Mouse (Mus musculus) myocyte (in vitro differentiated cells): ENCODE measurements around the gene Tmprss9.

Experiments used
- CEBPB ChIP-seq: IDR thresholded peaks from 2 replicates; pipeline ENCODE4 v1.6.1; 2011; ENCODE audit warnings: mild to moderate bottlenecking, moderate library complexity; ENCODE audit not compliant: poor library complexity, insufficient read depth, severe bottlenecking
- E2F4 ChIP-seq: IDR thresholded peaks from one replicate; pipeline ENCODE4 v1.6.1; 2011; ENCODE audit warnings: mild to moderate bottlenecking, control low read depth, moderate library complexity; ENCODE audit not compliant: insufficient read depth
- MYOG ChIP-seq, 3 experiments: IDR thresholded peaks; one replicate each; pipeline ENCODE4 v1.6.1; 2011; ENCODE audit warnings: control low read depth in 2 of 3, low read depth in 2 of 3, mild to moderate bottlenecking in 2 of 3; ENCODE audit not compliant: insufficient read length in 2 of 3, control insufficient read depth in 1 of 3, insufficient read depth in 1 of 3
- POLR2A ChIP-seq: IDR thresholded peaks from one replicate; pipeline ENCODE4 v1.6.1; 2011; ENCODE audit warnings: low read depth, mild to moderate bottlenecking, control low read depth, moderate library complexity; ENCODE audit not compliant: insufficient read length
- POLR2AphosphoS2 ChIP-seq: IDR thresholded peaks from one replicate; pipeline ENCODE4 v1.6.1; 2011; ENCODE audit warnings: low read depth, control low read depth; ENCODE audit not compliant: insufficient read length
- TCF3 ChIP-seq: IDR thresholded peaks from one replicate; pipeline ENCODE4 v1.6.1; 2011; ENCODE audit warnings: low read depth, control low read depth; ENCODE audit not compliant: insufficient read length

GRCm38 (mm10) chr10:80949081-80949480 is 77.4 kb downstream of the Tmprss9 start:
- TF ChIP-seq POLR2A (no peak), MYOG (IDR thresholded peaks at IDR 0.05; ENCODE audit: control insufficient read depth in 1 of 3, insufficient read depth in 1 of 3, insufficient read length in 2 of 3, low read depth in 2 of 3) (no peak), TCF3 (no peak), E2F4 (no peak), POLR2AphosphoS2 (no peak), CEBPB (no peak)
